Mouse (Mus musculus): ENCODE measurements around the gene Dqx1. TPM values are rescaled to one million over a fixed set of nuclear protein-coding genes. Genes with fewer than 3 reads are reported as not detected.

Dqx1 gene
- polyA plus RNA-seq, 1 experiment, result 48.6 TPM

DNA sequence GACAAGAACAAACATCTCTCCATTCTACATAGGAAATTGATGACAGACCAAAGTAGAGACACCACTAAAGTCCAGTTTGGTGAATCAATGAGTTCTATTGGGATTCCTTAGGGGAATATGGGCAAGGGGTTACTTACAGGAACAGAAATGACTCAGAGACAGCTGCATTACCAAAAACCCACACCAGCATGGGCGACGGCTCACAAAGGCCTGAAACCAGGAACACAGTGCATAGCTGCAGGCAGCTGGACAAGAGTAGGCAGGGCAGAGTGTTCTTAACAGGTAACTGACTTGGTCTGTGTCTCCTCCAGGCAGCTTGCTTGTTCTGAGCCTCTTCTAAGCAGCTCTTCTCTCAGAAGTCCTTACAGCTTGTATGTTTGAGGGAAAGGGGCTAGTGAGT is 41.9 kb upstream of the Dqx1 start:
- no peak overlapping the region for H3K4me3 ChIP-seq (ENCODE audit: low read depth, low read length)
- H3K36me3 ChIP-seq (ENCODE audit: control insufficient read depth, insufficient read depth, low read length), result no peaks in the 10 kb centered on the region
- no peak overlapping the region for H3K27ac ChIP-seq (ENCODE audit: insufficient read depth, low read depth, low read length)
- peaks cover 16% of the 10 kb centered on the region; the same call in 1 of the 2 replicates for H3K4me1 ChIP-seq (ENCODE audit: control insufficient read depth, insufficient read depth, insufficient read length, low read length)
- H3K27me3 ChIP-seq (ENCODE audit: control insufficient read depth, insufficient read depth, low read length), result no peaks in the 10 kb centered on the region
- TF ChIP-seq POLR2A (IDR thresholded peaks at IDR 0.05; ENCODE audit: low read depth, low read length) (no peak), CTCF (IDR thresholded peaks at IDR 0.05; ENCODE audit: extremely low read depth, insufficient read length, insufficient replicate concordance, low read depth, low read length) (no peak)
- WGBS, result 66% methylated on average over 2 of the region's 2 CpGs

- Histone ChIP-seq H3K27me3 (ENCODE audit: control insufficient read depth, insufficient read depth, low read length) (no peaks in the 10 kb centered on the region), H3K4me1 (ENCODE audit: control insufficient read depth, insufficient read depth, insufficient read length, low read length) (peaks cover 16% of the 10 kb centered on the region; the same call in 1 of the 2 replicates), H3K36me3 (ENCODE audit: control insufficient read depth, insufficient read depth, low read length) (no peaks in the 10 kb centered on the region), H3K27ac (ENCODE audit: insufficient read depth, low read depth, low read length) (no peak overlapping the region), H3K4me3 (ENCODE audit: low read depth, low read length) (no peak overlapping the region)
- 40% methylated on average over 3 of the region's 3 CpGs for WGBS
- TF ChIP-seq CTCF (IDR thresholded peaks at IDR 0.05; ENCODE audit: extremely low read depth, insufficient read length, insufficient replicate concordance, low read depth, low read length) (no peak), POLR2A (IDR thresholded peaks at IDR 0.05; ENCODE audit: low read depth, low read length) (no peak)
These were observed 40.5 kb upstream of the Dqx1 start for GRCm38 (mm10) chr6:83017190-83017589.

- H3K4me3 ChIP-seq (ENCODE audit: low read depth, low read length), result no peak overlapping the region
- H3K4me1 ChIP-seq (ENCODE audit: control insufficient read depth, insufficient read depth, insufficient read length, low read length), result peaks cover 16% of the 10 kb centered on the region; the same call in 1 of the 2 replicates
- H3K27me3 ChIP-seq (ENCODE audit: control insufficient read depth, insufficient read depth, low read length), result no peaks in the 10 kb centered on the region
- 82% methylated on average over 3 of the region's 3 CpGs for WGBS
- TF ChIP-seq CTCF (IDR thresholded peaks at IDR 0.05; ENCODE audit: extremely low read depth, insufficient read length, insufficient replicate concordance, low read depth, low read length) (no peak), POLR2A (IDR thresholded peaks at IDR 0.05; ENCODE audit: low read depth, low read length) (no peak)
- H3K27ac ChIP-seq (ENCODE audit: insufficient read depth, low read depth, low read length), result no peak overlapping the region
- H3K36me3 ChIP-seq (ENCODE audit: control insufficient read depth, insufficient read depth, low read length), result no peaks in the 10 kb centered on the region
These were observed 38.6 kb upstream of the Dqx1 start for GRCm38 (mm10) chr6:83019044-83019443.

GRCm38 (mm10) chr6:83020121-83020520 is 37.5 kb upstream of the Dqx1 start:
- Histone ChIP-seq H3K27ac (ENCODE audit: insufficient read depth, low read depth, low read length) (no peak overlapping the region), H3K27me3 (ENCODE audit: control insufficient read depth, insufficient read depth, low read length) (no peaks in the 10 kb centered on the region), H3K4me1 (ENCODE audit: control insufficient read depth, insufficient read depth, insufficient read length, low read length) (peaks cover 13% of the 10 kb centered on the region; the same call in 1 of the 2 replicates), H3K36me3 (ENCODE audit: control insufficient read depth, insufficient read depth, low read length) (no peaks in the 10 kb centered on the region), H3K4me3 (ENCODE audit: low read depth, low read length) (no peak overlapping the region)
- WGBS, result 87% methylated on average over 6 of the region's 6 CpGs
- no peak for TF ChIP-seq CTCF (IDR thresholded peaks at IDR 0.05; ENCODE audit: extremely low read depth, insufficient read length, insufficient replicate concordance, low read depth, low read length)
- TF ChIP-seq POLR2A (IDR thresholded peaks at IDR 0.05; ENCODE audit: low read depth, low read length), result no peak

DNA sequence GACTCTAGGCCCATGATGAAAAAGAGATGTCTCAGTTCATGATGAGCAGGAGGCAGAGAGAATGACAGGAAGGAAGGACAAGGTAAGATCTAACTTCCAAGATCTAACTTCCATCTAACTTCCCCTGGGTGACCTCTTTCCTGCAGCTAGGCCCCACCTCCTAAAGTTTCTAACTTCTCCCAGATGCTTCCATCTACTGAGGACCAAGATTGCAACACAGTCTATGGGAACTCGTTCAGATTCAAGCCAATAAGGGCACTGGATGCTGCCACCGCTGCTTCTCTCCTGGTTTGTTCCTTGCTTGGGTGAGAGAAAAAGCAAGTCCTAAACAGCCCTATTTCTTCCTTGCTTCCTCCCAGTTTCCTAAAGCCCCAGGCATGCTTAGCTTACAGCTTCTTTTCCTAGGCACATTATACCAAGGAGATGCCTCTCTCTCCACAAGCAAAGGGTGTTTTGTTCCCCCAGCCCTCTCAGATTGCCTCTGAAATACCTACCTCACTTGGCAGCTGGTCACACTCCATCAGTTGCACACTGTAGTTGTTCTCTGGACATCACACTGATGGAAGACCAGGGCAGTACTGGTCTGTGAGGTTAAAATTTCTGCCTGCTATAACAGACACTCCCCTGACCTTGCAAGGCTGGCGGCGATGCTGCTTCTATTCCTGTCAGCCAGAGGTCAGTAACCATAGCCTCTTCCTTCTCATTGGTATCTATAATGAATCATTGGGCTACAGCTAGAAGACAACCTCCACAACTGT is 36.6 kb upstream of the Dqx1 start:
- Histone ChIP-seq H3K27ac (ENCODE audit: insufficient read depth, low read depth, low read length) (no peak overlapping the region), H3K4me3 (ENCODE audit: low read depth, low read length) (no peak overlapping the region), H3K36me3 (ENCODE audit: control insufficient read depth, insufficient read depth, low read length) (no peaks in the 10 kb centered on the region), H3K4me1 (ENCODE audit: control insufficient read depth, insufficient read depth, insufficient read length, low read length) (peaks cover 11% of the 10 kb centered on the region; the same call in 1 of the 2 replicates), H3K27me3 (ENCODE audit: control insufficient read depth, insufficient read depth, low read length) (no peaks in the 10 kb centered on the region)
- 84% methylated on average over 4 of the region's 4 CpGs for WGBS
- TF ChIP-seq CTCF (IDR thresholded peaks at IDR 0.05; ENCODE audit: extremely low read depth, insufficient read length, insufficient replicate concordance, low read depth, low read length) (no peak), POLR2A (IDR thresholded peaks at IDR 0.05; ENCODE audit: low read depth, low read length) (no peak)

- no peaks in the 10 kb centered on the region for H3K36me3 ChIP-seq (ENCODE audit: control insufficient read depth, insufficient read depth, low read length)
- TF ChIP-seq POLR2A (IDR thresholded peaks at IDR 0.05; ENCODE audit: low read depth, low read length) (no peak), CTCF (IDR thresholded peaks at IDR 0.05; ENCODE audit: extremely low read depth, insufficient read length, insufficient replicate concordance, low read depth, low read length) (no peak)
- WGBS, result 84% methylated on average over 9 of the region's 9 CpGs
These were observed 34.6 kb upstream of the Dqx1 start for GRCm38 (mm10) chr6:83023008-83023407.

DNA sequence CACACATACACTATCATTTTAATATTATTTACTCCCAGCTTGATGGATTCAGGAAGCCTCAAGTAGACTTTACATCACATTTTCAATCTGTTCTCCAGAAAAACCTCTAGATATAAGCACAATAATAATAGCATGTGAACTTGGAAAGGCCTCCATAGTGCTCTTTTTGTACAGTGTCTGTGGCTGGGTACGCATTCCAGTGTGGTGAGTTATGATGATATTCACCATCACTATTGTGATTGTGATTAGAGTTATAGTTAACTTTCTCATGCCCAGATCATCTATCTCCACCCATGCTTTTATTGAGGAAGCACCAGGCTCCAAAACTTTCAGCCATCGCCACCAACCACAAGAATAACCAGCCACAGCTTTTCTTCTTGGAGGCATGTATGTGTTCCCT is 33.9 kb upstream of the Dqx1 start:
- no peak overlapping the region for H3K4me3 ChIP-seq (ENCODE audit: low read depth, low read length)
- 88% methylated on average over 2 of the region's 2 CpGs for WGBS
- H3K4me1 ChIP-seq (ENCODE audit: control insufficient read depth, insufficient read depth, insufficient read length, low read length), result no peaks in the 10 kb centered on the region
- no peak overlapping the region for H3K27ac ChIP-seq (ENCODE audit: insufficient read depth, low read depth, low read length)
- TF ChIP-seq POLR2A (IDR thresholded peaks at IDR 0.05; ENCODE audit: low read depth, low read length), result no peak
- no peak for TF ChIP-seq CTCF (IDR thresholded peaks at IDR 0.05; ENCODE audit: extremely low read depth, insufficient read length, insufficient replicate concordance, low read depth, low read length)
- no peaks in the 10 kb centered on the region for H3K27me3 ChIP-seq (ENCODE audit: control insufficient read depth, insufficient read depth, low read length)
- no peaks in the 10 kb centered on the region for H3K36me3 ChIP-seq (ENCODE audit: control insufficient read depth, insufficient read depth, low read length)

More at GRCm38 (mm10) chr6:83023008-83023407, 34.6 kb upstream of the Dqx1 start:
- H3K4me3 ChIP-seq (ENCODE audit: low read depth, low read length), result no peak overlapping the region
- H3K4me1 ChIP-seq (ENCODE audit: control insufficient read depth, insufficient read depth, insufficient read length, low read length), result no peaks in the 10 kb centered on the region
- H3K27me3 ChIP-seq (ENCODE audit: control insufficient read depth, insufficient read depth, low read length), result no peaks in the 10 kb centered on the region
- no peak overlapping the region for H3K27ac ChIP-seq (ENCODE audit: insufficient read depth, low read depth, low read length)

All from small intestine, adult 2 months (tissue).